Mouse (Mus musculus) c-Kit-positive CD71-positive TER-119-positive erythroid progenitor cells, embryonic 14.5 days (primary cell): Measurements from ENCODE around the gene Fam186a.

ENCODE experiments used
- DNase-seq: peaks from one replicate; pipeline ENCODE4 v3.0.0-alpha.2; 2013; ENCODE audit warnings: low spot score

The Fam186a gene

GRCm38 (mm10) chr15:99872543-99872942 lies 94.3 kb downstream of the Fam186a start:
- no peak for DNase-seq
